Mouse (Mus musculus): ENCODE results near the gene Kdm7a. TPM values are rescaled to one million over a fixed set of nuclear protein-coding genes. Genes with fewer than 3 reads are reported as not detected.

Gene Kdm7a
- total RNA-seq, 2 experiments from 2014 or later, result 40.2 to 47.6 TPM

DNA sequence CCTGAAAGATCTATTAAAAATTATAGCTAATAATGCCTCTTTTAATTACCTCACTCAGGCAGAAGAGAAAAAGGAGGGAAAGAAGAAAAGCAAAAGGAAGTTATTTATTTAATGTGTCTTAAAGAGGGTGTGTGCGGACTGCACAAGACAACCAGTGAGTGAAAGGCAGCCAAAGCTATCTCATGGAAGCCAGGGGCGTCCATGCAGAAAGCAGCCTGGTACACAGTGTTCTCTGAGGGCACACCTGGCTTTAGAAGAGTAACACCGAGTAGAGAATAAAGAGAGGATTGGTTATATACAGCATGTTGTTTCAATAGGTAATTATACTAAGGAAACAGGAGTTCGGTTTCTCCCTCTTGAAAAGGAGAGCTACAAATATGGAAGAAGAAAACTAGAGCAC lies 1.6 kb upstream of the Kdm7a start:
- DNase-seq (ENCODE audit: low spot score in 2 of 2), result no peak

DNA sequence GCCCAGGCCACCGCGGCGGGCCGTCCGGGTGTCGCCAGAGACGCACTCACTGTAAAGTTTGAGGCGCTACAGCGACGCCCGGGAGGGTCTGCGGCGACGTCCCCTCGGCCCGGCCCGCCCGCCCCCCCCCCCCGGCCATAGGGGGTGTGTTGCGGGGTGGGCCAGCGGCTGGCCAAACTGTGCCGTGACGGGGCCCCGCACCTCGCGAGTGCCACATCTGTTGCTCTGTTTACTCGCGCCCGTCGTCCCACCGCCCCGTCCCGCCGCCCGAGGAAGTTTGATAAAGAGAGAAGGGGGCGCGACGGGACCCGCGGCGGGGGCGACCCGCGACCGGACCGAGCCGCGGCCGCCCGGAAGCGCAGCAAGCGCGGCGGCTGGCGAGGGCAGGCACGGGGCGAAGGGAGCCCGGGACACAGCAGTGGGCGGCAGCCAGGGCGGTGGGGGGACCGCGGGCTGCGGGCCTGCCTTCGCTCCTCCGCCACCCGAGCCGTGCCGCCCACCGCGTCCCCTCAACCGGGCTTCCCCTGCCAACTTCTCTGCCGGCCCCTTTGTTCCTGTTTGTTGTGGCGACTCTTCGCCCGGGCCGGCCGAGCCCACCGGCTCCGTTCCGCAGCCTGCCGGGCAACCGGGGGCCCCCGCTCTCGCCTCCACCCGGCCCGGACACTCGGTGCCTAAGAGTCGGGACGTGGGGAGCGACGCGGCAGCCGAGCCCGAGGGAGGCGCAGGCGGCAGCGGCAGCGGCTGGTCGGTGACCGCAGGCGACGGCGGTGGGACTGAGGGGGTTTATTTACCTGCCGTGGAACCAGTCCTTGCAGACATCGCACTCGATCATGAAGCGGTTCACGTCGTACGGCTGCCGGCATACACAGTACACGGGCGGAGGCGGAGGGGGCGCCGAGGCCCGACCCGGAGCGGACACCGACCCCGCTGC lies 674 bp downstream of the Kdm7a start:
- DNase-seq (ENCODE audit: low spot score in 2 of 2), result peak in 1 of 2 experiments; percentile 33

DNA sequence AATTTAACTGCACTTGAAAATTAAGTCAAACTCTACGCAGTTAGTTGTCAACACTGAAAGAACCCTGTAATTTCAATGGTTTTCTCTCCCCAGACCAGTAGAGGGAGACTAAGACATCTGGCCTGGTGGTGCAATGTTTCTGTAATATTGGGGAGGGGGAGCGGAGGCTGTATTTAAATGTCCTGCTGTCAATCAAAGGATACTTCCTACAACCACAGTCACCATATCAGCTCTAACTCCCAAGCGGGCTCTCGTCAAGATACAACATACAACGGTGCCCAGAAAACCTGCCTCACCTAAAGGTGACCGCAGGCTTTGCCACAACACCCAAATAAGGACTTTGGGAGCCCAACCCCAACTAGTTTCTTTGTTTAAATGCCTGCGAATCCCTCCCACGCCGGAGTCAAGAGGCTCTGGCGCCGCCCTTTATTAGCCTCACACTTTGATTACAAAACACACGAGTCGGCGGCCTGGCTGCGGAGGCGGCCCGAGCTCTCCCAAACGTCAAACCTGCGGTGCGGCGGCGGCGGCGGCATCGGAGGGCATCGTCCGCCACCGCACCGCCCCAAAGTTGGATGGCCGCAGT lies 1.4 kb downstream of the Kdm7a start:
- peak; percentile 32 to 37 for DNase-seq (ENCODE audit: low spot score in 2 of 2)

DNA sequence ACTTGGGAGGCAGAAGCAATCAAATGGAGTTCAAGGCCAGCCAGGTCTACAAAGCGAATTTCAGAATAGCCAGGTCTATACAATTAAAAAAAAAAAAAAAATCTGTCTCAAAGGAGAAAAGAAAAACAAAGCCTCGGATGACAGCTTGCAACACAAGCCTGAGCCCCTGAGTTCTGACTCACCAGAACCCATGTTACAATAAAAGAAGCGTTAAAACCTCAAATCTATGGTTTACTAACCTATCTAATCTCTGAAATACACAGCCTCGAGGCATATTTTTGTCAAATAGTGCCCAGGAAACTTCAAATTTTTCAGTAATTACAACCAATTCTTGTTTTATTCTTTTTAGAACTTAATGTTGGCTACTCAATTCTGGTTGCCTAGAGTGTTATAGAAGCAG lies 2.1 kb downstream of the Kdm7a start:
- DNase-seq (ENCODE audit: low spot score in 2 of 2), result no peak

DNA sequence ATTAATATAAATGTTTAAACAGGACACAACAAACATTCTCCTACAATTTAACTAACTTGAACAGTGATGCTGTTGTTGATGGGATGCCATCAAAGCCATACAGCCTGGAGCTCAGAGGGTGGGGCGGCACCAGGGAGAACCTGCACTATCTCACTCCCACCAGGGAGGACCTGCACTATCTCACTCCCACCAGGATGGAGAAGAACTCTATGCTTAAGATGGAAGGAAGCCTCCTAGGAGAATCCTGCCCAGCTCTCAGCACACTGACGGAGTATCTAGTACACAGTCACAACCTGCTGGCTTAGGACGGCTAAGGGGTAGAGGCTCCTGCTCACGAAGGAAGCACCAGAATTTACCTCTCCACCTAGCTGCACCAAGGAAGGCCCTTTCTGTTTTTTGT lies 3.4 kb downstream of the Kdm7a start:
- DNase-seq (ENCODE audit: low spot score in 2 of 2), result no peak

DNA sequence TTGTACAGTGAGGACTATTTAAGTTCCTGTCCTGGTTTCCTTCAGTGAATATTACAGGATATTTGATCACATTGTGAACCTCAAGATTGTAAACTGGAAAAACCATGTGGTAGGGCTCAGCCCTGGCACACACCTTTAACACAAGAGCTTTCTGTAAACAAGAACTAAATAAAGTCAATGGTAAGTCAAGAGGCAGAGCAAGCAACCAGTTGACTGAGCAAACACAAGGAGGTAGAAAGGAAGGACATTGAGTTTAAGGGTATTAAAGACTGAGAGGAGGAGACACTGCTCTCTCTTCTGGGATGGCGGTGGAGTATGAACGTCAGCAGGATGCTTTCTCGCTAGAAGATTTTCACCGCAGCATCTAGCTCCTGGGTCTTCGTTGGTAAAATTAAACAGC lies 13.6 kb downstream of the Kdm7a start:
- no peak for DNase-seq (ENCODE audit: low spot score in 2 of 2)

DNA sequence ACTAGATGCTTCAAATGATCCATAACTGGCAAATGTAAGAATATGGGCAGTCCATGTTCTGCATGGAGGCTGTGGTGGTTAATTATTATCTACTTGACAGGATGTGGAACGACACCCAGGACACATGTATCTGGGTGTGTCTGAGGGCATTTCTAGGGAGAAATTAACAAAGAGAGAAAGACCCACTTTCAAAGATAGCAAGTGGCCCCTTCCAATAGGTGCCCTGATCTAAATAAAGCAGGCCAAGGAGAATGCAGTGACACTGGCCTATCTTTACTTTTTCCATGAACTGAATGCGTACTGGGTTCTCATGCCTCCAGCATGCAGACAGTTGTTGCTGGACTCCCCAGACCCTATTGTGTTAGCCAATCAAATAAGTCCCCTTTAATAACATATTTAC lies 15.1 kb downstream of the Kdm7a start:
- no peak for DNase-seq (ENCODE audit: low spot score in 2 of 2)

DNA sequence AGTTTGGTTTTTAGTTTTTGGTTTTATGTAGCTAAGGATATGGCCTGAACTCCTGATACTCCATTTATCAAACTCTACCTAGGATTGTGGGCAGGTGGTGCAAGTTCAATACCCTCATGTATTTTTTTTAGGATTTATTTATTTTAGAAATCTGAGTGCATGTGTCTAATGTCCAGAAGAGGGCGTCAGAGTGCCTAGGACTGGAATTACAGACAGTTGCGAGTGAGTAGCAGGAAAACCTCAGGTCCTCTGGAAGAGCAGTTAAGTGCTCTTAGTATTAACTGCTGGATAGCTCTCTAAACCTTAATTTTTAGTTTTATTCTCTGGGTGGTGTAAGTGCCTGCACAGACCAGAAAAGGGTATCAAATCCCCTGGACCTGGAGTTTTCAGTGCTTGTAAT lies 19.4 kb downstream of the Kdm7a start:
- no peak for DNase-seq (ENCODE audit: low spot score in 2 of 2)

- no peak for DNase-seq (ENCODE audit: low spot score in 2 of 2)
These were observed 37.5 kb downstream of the Kdm7a start for GRCm38 (mm10) chr6:39169089-39169488.

DNA sequence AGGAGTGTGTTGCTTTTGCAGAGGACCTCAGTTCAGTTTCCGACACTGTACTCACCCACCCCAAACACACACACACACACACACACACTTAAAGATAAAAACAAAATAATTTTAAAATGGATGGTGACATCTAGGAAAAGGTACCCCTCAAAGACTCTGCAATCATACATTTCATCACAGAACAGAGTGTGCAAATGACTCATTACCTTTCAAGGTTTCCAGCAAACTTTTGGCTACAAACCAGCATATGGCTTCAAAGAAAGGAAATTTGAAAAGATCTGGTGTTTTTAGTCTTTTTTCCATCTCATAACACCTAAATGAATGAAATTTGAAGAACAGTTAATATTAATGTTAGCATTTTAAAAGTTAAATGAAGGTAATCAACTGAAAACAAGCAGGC lies 41.7 kb downstream of the Kdm7a start:
- no peak for DNase-seq (ENCODE audit: low spot score in 2 of 2)

DNA sequence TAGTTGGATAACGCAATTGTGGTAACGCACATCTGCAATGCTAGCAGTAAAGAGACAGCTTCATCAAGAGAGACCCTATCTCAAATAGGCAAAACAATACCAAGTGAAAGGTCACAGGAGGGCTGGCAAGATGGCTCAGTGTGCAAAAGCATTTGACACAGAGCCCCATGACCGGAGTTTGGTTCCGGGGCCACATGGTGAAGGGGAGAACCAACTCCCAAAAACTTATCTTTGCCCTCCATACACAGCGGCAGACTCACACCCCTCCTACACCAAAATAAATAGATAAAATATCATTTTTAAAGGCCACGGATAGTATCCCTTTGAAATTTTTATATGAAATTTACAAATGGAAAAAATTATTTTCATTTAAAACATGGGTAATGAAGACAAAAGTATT lies 44.6 kb downstream of the Kdm7a start:
- DNase-seq (ENCODE audit: low spot score in 2 of 2), result no peak

DNA sequence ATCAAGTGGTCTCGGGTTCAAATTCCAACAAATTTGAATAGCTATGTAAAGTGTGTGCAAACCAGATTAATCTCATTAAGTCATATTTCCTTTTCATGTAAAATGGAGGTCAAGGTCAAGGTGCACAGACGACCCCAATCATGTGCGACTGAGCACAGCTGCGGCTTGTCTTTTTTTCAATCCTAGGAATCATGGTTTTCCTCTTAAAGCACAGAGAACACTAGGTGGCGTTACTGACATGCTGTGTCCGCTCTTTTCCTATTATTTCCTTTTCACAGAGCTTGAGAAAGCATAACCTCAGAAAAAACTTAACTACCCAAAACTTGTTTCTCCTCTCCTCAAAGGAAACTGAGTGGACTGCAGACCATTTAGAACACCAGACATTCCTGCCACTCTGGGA lies 60.5 kb downstream of the Kdm7a start:
- no peak for DNase-seq (ENCODE audit: low spot score in 2 of 2)

DNA sequence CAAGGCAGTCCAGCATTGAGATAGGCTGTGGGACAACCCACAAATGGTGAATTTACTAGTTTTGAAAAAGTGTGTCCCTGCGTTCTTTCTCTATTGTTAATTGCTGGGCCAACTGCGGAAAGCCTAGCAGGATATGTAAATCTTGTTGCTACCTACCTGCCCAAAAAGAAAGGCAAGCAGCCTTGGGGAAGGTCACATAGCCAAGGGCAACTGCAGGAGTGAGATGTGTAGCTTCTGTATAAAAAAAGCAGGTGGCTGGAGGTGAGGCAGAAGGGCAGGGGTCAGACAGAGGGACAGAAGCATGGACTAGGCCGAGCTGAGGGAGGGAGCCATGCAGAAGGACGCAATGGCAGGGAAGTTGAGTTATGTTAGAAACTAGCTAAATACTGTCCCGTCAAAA lies 74.0 kb downstream of the Kdm7a start:
- no peak for DNase-seq (ENCODE audit: low spot score in 2 of 2)

DNA sequence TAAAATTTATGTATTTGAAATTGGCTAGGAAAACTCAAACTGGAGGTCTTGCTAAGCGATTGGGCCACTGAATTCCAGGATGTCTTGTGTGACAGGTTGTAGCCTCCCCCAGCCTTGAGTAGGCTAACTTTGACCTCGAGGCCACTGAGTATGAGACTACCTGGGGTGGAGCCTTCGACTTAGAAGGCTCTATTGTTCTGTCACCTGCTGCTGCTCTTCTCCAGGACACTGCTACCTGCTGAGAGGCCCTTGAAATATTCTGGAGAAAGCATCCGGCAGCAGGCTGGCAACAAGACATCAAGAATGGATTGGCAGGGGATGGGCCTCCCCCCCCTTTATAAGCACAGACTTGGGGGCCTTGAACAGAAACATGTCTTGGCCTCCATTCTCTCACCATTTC lies 75.1 kb downstream of the Kdm7a start:
- DNase-seq (ENCODE audit: low spot score in 2 of 2), result no peak

DNA sequence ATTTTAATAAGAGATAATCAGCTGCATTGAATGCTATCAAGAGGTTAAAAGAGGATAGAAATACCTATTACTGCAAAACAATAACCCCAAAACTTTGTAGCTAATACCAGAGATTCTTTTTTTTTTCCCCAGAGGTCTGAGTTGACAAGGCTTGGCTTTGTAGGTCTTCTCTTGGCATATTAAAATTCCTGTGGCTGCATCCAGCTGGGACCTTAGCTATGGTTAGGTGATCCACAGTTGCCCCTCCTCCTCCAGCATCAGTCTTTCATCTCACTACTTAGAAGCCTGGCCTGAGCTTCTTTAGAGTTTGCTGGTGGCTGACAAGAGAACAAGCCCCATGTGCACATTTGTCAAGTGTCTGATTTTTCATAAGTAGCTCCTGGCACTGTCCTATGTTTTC lies 81.9 kb downstream of the Kdm7a start:
- DNase-seq (ENCODE audit: low spot score in 2 of 2), result no peak

DNA sequence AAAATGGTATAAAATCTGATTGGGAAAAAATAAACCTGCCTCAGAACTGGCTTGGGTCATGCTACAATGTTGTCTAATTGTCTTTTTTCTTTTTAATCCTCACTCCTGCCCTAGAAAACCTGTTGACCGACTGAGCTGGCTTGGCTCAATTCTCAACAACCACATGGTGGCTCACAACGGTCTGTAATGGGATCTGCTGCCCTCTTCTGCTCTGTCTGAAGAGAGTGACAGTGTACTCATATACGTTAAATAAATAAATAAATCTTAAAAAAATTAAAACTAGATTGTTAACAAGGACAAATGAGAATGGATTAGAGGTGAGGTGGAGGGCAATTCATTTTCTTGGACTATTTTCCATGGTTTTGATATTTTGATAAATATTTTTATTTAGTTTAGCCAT lies 85.9 kb downstream of the Kdm7a start:
- no peak for DNase-seq (ENCODE audit: low spot score in 2 of 2)

GRCm38 (mm10) chr6:39118456-39118881 lies 88.1 kb downstream of the Kdm7a start:
- no peak for DNase-seq (ENCODE audit: low spot score in 2 of 2)

DNA sequence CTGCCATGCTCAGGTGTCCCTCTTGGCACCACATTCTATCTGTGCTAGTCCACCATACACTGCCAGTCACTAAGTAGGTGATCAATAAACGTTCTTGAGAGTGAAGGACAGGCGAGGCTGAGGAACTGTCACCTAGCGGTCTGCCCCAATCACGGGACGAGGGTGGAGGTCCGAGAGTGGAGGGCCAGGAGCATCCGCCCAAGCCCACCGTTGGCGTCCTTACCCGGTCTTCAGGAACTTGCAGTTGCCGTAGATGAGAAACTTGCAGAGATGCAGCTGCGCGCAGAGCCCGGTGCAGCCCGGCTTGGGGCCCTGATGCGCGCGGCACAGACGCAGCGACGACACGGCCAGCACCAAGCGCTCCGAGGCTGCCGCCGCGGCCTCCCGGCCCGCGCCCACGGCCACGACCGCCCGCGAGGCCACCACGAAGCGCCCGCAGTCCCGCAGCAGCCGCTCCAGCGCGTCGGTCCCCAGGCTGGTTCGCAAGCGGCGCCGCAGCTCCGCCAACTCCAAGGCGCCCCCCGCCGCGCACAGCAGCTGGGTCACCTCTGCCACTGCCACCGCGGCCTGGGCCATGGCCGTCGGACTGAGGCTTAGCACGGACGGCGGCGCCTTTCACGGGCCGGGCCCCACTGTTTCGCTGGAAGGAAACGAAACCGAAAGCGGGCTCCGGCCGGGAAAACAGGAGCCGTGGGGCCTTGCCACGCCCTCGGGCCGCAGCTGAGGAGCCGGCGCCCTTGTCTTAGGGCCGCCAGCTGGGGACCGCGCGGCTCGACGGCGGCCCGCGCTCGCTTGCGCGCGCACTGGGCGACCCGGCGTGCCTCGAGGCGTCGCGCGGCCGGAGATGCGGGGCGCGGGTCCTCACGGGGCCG lies 88.8 kb downstream of the Kdm7a start, which contains the start of gene Parp12:
Parp12 (minus strand) TSS at position 766 of the 872 bp plus-strand sequence.
- peak; percentile 45 to 47 for DNase-seq (ENCODE audit: low spot score in 2 of 2)

GRCm38 (mm10) chr6:39115438-39115837 lies 91.2 kb downstream of the Kdm7a start:
- DNase-seq (ENCODE audit: low spot score in 2 of 2), result no peak

GRCm38 (mm10) chr6:39113141-39113540 lies 93.4 kb downstream of the Kdm7a start:
- no peak for DNase-seq (ENCODE audit: low spot score in 2 of 2)

DNA sequence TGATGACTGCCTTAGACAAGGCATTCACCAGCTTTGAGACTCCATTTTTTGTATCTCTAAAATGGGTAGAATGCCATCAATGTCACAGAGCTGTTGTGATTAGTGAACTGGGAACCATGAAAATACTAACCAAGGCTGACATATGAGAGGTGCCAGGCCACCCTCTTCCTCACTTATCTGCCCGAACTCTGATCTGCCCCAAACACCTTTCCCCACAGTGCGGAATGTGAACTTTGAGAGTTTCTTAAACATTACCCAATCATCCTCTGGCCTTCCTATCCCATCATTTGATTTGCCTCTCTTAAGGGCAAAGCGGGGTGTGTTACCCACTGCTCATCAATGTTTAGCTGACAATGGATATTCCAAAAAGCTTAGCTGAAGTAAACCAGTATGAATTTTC lies 93.9 kb downstream of the Kdm7a start:
- DNase-seq (ENCODE audit: low spot score in 2 of 2), result no peak

DNA sequence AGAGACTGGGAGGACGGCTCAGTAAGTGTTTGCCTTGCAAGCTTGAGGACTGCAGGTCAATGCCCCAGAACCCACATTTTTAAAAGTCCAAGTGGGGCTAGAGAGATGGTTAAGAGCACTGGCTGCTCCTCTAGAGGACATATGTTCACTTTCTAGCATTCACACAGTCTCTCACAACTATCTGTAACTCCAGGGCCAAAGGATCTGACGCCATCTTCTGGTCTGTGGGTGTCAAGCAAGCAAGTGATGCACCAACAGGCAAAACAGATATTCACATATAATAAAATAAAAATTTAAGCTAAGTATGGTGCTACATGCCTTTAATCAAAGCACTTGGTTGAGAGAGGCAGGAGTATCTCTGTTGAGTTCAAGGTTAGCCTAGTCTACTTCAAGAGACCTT lies 99.8 kb downstream of the Kdm7a start:
- no peak for DNase-seq (ENCODE audit: low spot score in 2 of 2)
